Mouse (Mus musculus): ENCODE measurements around the gene Clp1.

Gene Clp1

DNA sequence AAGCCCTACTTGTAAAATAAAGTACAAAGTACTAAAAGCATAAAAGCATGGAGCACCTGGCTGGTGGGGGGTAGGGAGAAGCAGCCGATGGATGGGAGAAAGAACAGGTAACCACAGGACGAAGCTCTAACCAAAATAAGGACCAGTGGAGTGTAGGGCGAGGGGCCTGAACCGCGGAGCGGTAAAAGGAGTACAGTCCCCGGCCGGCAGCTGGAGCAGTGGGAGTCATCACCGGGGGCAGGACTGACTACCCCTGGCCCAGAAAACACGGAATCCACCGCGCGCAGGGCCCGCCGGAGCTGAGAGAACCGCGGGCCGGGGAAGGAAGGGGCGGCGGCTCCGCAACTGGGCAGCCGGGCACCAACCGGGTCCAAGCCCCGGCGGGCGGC, 12.7 kb downstream of the Clp1 start:
- DNase-seq (ENCODE audit: low spot score in 2 of 2): no peak

- DNase-seq (ENCODE audit: low spot score in 2 of 2): no peak
Measured at GRCm38 (mm10) chr2:84711898-84712297, 15.3 kb downstream of the Clp1 start.

GRCm38 (mm10) chr2:84707523-84707922, 19.6 kb downstream of the Clp1 start:
- DNase-seq (ENCODE audit: low spot score in 2 of 2): no peak

DNA sequence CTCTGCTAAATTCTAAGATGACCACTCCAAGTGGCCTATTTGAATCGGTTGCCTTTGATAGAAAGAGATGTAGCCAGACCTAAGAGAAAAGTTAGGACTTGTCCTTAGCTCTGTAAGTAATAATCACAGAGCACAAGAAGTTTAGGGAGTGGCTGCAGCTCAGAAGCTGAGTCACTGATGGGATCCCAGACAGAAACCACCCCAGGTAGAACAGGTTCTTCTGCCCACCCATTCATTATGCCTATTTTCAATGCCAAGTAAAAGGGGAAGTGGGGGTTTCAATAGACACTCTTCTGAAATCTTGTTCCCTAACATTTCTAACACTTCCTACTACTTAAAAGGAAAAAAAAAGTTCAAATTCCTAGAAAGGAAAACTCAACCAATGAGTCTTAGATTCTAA, 21.9 kb downstream of the Clp1 start:
- no peak for DNase-seq (ENCODE audit: low spot score in 2 of 2)

- no peak for DNase-seq (ENCODE audit: low spot score in 2 of 2)
Measured at GRCm38 (mm10) chr2:84704329-84704728, 22.8 kb downstream of the Clp1 start.

DNA sequence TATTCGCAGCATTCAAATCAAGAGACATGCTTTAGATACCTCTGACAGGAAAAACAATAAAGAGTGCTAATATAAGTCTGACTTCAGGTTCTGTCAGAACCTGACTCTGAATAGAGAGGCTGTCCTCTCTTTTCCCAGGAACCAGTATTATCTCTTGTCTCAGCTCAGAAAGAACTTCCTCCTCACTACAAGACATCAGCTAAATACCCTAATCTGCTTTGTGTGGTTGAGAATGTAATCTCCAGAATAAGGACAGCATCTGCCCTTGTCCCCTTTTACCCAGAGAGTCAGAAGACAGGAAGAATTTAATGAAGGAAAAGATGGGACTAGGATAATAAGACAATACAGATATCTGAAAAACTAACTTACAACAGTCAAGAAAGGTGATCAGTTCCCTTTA, 23.7 kb downstream of the Clp1 start:
- DNase-seq (ENCODE audit: low spot score in 2 of 2): no peak

- DNase-seq (ENCODE audit: low spot score in 2 of 2): no peak
Measured at GRCm38 (mm10) chr2:84695007-84695695, 32.0 kb downstream of the Clp1 start.

GRCm38 (mm10) chr2:84690050-84690449, 37.1 kb downstream of the Clp1 start:
- no peak for DNase-seq (ENCODE audit: low spot score in 2 of 2)

DNA sequence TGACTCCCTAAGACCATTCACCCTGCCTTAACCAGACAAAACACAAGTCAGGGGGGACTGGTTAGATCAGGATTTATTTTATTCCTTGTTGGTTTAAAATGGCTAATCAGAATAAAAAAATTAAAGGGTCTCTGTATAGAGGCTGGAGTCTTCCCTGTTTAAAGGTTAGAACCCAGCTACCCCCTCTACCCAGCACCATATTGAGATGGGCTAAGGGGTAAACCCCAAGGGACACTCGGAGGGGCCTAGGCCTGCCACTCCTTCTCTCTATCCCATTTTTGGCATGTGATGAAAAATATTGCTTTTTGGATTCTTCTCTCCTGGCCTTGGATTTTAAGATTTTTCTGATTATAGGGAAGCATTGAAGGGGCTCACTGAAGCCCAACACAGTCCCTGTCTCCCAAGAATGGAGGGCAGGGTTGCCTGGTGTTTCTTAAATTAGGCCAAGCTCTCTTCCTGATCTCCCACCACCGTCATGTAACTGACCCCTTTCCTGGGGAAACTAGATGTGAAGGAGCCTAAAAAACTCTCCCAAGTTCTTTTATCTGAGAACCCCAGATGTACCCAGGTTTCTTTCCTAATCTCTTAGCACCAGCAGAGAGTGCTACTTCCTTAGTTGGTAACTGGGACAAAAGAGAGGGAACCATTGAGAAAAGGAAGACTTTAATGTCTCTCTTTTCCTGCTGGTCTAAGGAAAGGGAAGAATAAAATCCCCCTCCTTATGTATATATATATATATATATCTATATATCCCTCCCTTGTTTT, 38.9 kb downstream of the Clp1 start:
- no peak for DNase-seq (ENCODE audit: low spot score in 2 of 2)

- DNase-seq (ENCODE audit: low spot score in 2 of 2): peak; percentile 52 to 69
Measured at GRCm38 (mm10) chr2:84682605-84683183, 44.5 kb downstream of the Clp1 start.

DNA sequence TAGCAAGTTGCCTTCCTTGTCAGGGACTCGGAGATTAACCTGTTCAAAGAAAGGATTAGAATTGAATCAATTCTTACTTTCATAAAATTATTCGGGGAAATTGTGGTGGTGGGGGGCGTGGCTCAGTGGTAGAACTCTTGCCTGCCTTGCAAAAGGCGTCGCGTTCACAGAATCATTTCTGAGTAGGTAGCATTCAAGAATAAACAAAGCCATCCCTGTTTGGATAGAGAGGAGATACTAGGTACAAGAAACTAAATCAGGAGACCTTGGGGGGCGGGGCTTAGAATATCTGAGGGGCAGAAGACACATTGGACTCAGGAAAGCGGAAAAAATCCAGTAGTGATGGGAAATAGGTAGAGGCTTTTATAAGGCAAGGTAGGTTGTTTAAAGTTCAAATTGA, 48.1 kb downstream of the Clp1 start, which contains the start of gene Tmx2:
Gene Tmx2 (minus strand): TSS at position 125 of the 400 bp plus-strand sequence.
- no peak for DNase-seq (ENCODE audit: low spot score in 2 of 2)

DNA sequence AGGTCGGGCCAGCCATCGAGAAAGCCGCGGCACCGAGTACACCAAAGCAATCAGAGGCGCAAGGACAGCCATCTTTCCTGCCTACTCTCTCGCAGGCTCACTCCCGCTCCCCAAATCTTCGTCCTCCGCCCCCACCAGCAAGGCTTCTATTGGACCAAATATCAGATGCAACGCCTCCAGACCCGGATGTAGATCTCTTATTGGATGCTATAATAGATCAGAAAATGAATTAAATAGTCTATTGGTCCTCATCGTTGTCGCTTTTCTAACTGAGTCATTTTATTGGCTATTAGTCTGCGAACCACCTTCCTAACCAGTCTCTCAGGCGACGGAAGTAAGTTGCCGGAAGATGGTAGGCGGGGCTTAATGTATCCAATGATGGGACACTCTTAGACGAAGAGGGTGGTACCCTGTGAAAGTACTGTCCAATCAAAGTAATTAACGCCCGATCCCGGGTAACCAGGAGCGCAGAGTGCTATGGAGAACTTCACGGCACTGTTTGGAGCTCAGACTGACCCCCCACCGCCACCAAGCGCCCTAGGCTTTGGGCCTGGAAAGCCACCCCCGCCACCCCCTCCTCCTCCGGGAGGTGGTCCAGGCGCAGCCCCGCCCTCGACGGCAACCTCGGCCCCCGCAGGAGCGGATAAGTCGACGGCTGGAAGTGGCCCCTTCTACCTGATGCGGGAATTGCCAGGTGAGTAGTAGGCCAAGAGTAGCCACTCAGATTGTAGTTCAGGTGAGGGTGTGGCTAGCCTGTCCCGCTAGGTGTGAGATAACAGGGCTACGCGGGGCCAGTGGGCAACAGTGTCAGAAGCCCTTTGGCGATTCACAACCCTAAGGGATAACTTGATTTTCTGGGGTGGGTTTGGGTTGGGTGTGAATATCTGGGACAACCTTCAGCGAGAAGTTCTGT, 48.9 kb downstream of the Clp1 start, which contains the start of the genes Gm28635 and Med19:
Gene Gm28635 (minus strand): TSS at position 74 of the 913 bp plus-strand sequence.
Gene Med19 (plus strand): TSS at position 435 of the 913 bp plus-strand sequence.
- peak; percentile 90 to 92 for DNase-seq (ENCODE audit: low spot score in 2 of 2)

GRCm38 (mm10) chr2:84677270-84677967, 49.7 kb downstream of the Clp1 start:
- DNase-seq (ENCODE audit: low spot score in 2 of 2): no peak
